Mouse (Mus musculus): ENCODE results near the gene Prkca. TPM values are rescaled to one million over a fixed set of nuclear protein-coding genes. Genes with fewer than 3 reads are reported as not detected.

The Prkca gene
- polyA plus RNA-seq, 1 experiment from 2014 or later, result 9.7 TPM

DNA sequence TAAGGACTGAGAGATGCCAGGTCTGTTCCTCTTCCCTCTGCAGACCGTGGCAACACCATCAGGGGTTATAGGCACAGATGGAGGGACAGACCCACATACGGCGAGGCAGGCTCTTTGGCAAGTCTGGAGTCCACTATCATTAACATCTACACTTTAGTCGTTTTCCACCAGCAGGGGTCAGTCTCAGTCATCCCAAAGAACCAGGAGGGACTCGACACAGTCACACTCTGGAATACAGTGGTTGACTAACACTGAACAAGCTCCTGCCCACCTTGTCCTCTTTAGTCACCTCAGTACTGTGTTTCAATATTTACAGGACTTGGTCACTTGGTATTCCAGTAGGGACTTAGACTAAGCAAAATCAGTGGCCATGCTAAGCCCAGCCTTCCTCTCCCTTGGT is 215.1 kb downstream of the Prkca start:
- Histone ChIP-seq H3K4me2 (replicated peaks) (no peak overlapping the region), H3K36me3 (no peaks in the 10 kb centered on the region), H3K4me1 (no peaks in the 10 kb centered on the region), H3K27me3 (no peaks in the 10 kb centered on the region), H3K9me3 (replicated peaks) (no peaks in the 10 kb centered on the region), H3K27ac (replicated peaks) (no peak overlapping the region), H3K4me3 (replicated peaks) (no peak overlapping the region), H3K9ac (no peak overlapping the region)
- ATAC-seq (ENCODE audit: insufficient number of reproducible peaks, low FRiP score, low TSS enrichment, low read depth), result no peak
- WGBS, result 33% methylated on average over 5 of the region's 5 CpGs

DNA sequence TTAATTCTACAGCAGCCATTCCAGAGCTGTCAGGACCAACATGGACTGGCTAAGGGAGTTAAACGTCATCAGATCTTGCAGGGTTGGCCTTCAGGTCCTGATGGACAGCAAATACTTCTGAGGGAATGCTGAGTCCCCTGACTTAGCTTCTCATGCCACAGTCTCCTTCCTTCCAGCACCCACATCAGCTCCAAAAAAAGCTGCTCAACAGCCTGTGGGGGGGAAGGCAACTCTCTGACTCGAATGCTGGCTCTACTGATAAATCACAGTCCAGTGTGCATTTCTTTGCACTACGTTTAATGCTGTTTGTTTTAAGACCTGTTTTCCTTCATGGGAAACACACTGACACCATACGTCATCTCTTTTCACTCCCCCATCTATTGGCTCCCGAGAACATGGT is 215.8 kb downstream of the Prkca start:
- Histone ChIP-seq H3K9me3 (replicated peaks) (no peaks in the 10 kb centered on the region), H3K27me3 (no peaks in the 10 kb centered on the region), H3K36me3 (no peaks in the 10 kb centered on the region), H3K4me2 (replicated peaks) (no peak overlapping the region), H3K27ac (replicated peaks) (no peak overlapping the region), H3K4me3 (replicated peaks) (no peak overlapping the region), H3K4me1 (no peaks in the 10 kb centered on the region), H3K9ac (no peak overlapping the region)
- 79% methylated on average over 5 of the region's 5 CpGs for WGBS
- ATAC-seq (ENCODE audit: insufficient number of reproducible peaks, low FRiP score, low TSS enrichment, low read depth), result no peak

GRCm38 (mm10) chr11:108122486-108122885 is 221.2 kb downstream of the Prkca start:
- Histone ChIP-seq H3K9me3 (replicated peaks) (no peaks in the 10 kb centered on the region), H3K27me3 (no peaks in the 10 kb centered on the region), H3K4me1 (peaks cover 9% of the 10 kb centered on the region; the same call in 1 of the 2 replicates), H3K36me3 (no peaks in the 10 kb centered on the region), H3K27ac (replicated peaks) (no peak overlapping the region), H3K4me3 (replicated peaks) (no peak overlapping the region), H3K4me2 (replicated peaks) (no peak overlapping the region), H3K9ac (no peak overlapping the region)
- ATAC-seq (ENCODE audit: insufficient number of reproducible peaks, low FRiP score, low TSS enrichment, low read depth), result no peak
- 62% methylated on average over 7 of the region's 7 CpGs for WGBS

- Histone ChIP-seq H3K9ac (no peak overlapping the region), H3K27me3 (no peaks in the 10 kb centered on the region), H3K4me1 (peaks cover 9% of the 10 kb centered on the region; the same call in 1 of the 2 replicates), H3K27ac (replicated peaks) (no peak overlapping the region), H3K4me2 (replicated peaks) (no peak overlapping the region), H3K36me3 (no peaks in the 10 kb centered on the region), H3K9me3 (replicated peaks) (no peaks in the 10 kb centered on the region), H3K4me3 (replicated peaks) (no peak overlapping the region)
- ATAC-seq (ENCODE audit: insufficient number of reproducible peaks, low FRiP score, low TSS enrichment, low read depth), result no peak
- 74% methylated on average over 5 of the region's 5 CpGs for whole genome bisulfite sequencing
Measured at GRCm38 (mm10) chr11:108120708-108121107, 223.0 kb downstream of the Prkca start.

DNA sequence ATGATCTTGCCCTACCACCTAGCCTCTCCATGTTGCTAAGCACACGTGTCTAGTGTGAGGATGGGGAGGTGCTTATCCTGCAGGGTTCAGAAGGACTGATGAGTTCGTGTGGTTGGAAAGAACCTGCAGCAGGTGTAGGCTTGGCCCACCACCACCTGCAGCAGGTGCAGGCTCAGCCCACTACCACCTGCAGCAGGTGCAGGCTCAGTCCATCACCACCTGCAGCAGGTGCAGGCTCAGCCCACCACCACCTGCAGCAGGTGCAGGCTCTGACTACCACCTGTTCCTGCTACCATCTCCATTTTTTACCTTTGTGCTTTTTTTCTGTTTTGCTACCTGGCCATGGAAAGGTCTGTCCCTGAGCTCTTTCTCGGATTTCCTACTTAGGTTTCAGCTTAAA is 223.9 kb downstream of the Prkca start:
- ATAC-seq (ENCODE audit: insufficient number of reproducible peaks, low FRiP score, low TSS enrichment, low read depth), result no peak
- Histone ChIP-seq H3K4me1 (peaks cover 9% of the 10 kb centered on the region; the same call in 1 of the 2 replicates), H3K27me3 (no peaks in the 10 kb centered on the region), H3K9ac (no peak overlapping the region), H3K9me3 (replicated peaks) (no peaks in the 10 kb centered on the region), H3K36me3 (no peaks in the 10 kb centered on the region), H3K4me3 (replicated peaks) (no peak overlapping the region), H3K27ac (replicated peaks) (no peak overlapping the region), H3K4me2 (replicated peaks) (no peak overlapping the region)
- WGBS, result 71% methylated on average over 3 of the region's 3 CpGs

GRCm38 (mm10) chr11:108118814-108119213 is 224.9 kb downstream of the Prkca start:
- Histone ChIP-seq H3K4me3 (replicated peaks) (no peak overlapping the region), H3K4me1 (peaks cover 9% of the 10 kb centered on the region; the same call in 1 of the 2 replicates), H3K27me3 (no peaks in the 10 kb centered on the region), H3K36me3 (no peaks in the 10 kb centered on the region), H3K4me2 (replicated peaks) (no peak overlapping the region), H3K27ac (replicated peaks) (no peak overlapping the region), H3K9me3 (replicated peaks) (no peaks in the 10 kb centered on the region), H3K9ac (no peak overlapping the region)
- 73% methylated on average over 2 of the region's 2 CpGs for WGBS
- no peak for ATAC-seq (ENCODE audit: insufficient number of reproducible peaks, low FRiP score, low TSS enrichment, low read depth)

GRCm38 (mm10) chr11:108118221-108118620 is 225.5 kb downstream of the Prkca start:
- H3K4me3 ChIP-seq (replicated peaks), result no peak overlapping the region
- H3K36me3 ChIP-seq, result no peaks in the 10 kb centered on the region
- peaks cover 9% of the 10 kb centered on the region; the same call in 1 of the 2 replicates for H3K4me1 ChIP-seq
- H3K9me3 ChIP-seq (replicated peaks), result no peaks in the 10 kb centered on the region
- no peak overlapping the region for H3K4me2 ChIP-seq (replicated peaks)
- H3K9ac ChIP-seq, result no peak overlapping the region
- 89% methylated on average over 5 of the region's 5 CpGs for WGBS
- no peaks in the 10 kb centered on the region for H3K27me3 ChIP-seq
- H3K27ac ChIP-seq (replicated peaks), result no peak overlapping the region
- no peak for ATAC-seq (ENCODE audit: insufficient number of reproducible peaks, low FRiP score, low TSS enrichment, low read depth)

DNA sequence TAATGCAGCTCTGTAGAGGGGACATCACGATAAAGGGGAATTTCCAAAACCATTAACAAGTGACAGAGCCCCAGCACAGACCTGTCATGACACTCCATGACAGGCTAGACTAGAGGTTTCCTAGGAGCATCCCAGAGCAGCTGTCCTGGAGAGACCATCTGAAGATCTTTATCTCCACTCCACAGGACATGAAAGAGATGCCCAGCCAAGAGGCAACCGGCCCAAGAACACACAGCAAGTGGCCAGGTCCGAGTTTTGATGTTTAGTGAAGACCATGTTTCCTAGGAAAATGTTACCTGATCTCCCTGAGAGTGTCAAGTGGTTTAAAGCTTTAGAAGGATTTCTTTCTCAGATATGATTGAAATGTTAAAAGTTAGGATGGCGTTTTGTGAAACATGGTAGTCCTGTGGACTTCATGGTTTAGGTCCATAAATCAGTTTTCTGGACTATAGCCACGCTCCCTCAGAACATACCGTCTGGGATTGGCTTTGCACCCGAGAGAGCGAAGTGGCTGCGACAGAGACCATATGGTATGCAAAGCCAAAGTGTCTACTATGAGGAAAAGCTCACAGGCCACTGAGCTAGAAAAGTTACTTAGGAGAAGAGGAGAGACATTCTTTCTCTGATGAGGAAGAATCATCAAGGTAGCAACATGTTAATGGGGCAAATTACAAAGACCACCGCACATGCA is 226.2 kb downstream of the Prkca start:
- Histone ChIP-seq H3K36me3 (no peaks in the 10 kb centered on the region), H3K27ac (replicated peaks) (no peak overlapping the region), H3K4me1 (peaks cover 9% of the 10 kb centered on the region; the same call in 1 of the 2 replicates), H3K4me3 (replicated peaks) (no peak overlapping the region), H3K27me3 (no peaks in the 10 kb centered on the region), H3K9ac (no peak overlapping the region), H3K4me2 (replicated peaks) (no peak overlapping the region), H3K9me3 (replicated peaks) (no peaks in the 10 kb centered on the region)
- ATAC-seq (ENCODE audit: insufficient number of reproducible peaks, low FRiP score, low TSS enrichment, low read depth), result no peak
- WGBS, result 77% methylated on average over 10 of the region's 10 CpGs

GRCm38 (mm10) chr11:108114091-108114490 is 229.6 kb downstream of the Prkca start:
- H3K4me1 ChIP-seq, result no peaks in the 10 kb centered on the region
- H3K36me3 ChIP-seq, result no peaks in the 10 kb centered on the region
- no peak overlapping the region for H3K4me2 ChIP-seq (replicated peaks)
- WGBS, result 80% methylated on average over 3 of the region's 3 CpGs
- H3K27ac ChIP-seq (replicated peaks), result no peak overlapping the region
- H3K9ac ChIP-seq, result no peak overlapping the region
- ATAC-seq (ENCODE audit: insufficient number of reproducible peaks, low FRiP score, low TSS enrichment, low read depth), result no peak
- no peak overlapping the region for H3K4me3 ChIP-seq (replicated peaks)
- no peaks in the 10 kb centered on the region for H3K27me3 ChIP-seq
- H3K9me3 ChIP-seq (replicated peaks), result no peaks in the 10 kb centered on the region

GRCm38 (mm10) chr11:108112437-108112836 is 231.3 kb downstream of the Prkca start:
- no peak overlapping the region for H3K9ac ChIP-seq
- no peak overlapping the region for H3K27ac ChIP-seq (replicated peaks)
- no peak overlapping the region for H3K4me2 ChIP-seq (replicated peaks)
- H3K4me1 ChIP-seq, result no peaks in the 10 kb centered on the region
- H3K9me3 ChIP-seq (replicated peaks), result no peaks in the 10 kb centered on the region
- no peaks in the 10 kb centered on the region for H3K27me3 ChIP-seq
- no peak for ATAC-seq (ENCODE audit: insufficient number of reproducible peaks, low FRiP score, low TSS enrichment, low read depth)
- no peaks in the 10 kb centered on the region for H3K36me3 ChIP-seq
- H3K4me3 ChIP-seq (replicated peaks), result no peak overlapping the region
- WGBS, result 21% methylated on average over 3 of the region's 3 CpGs

- no peak for ATAC-seq (ENCODE audit: insufficient number of reproducible peaks, low FRiP score, low TSS enrichment, low read depth)
- no peak overlapping the region for H3K4me3 ChIP-seq (replicated peaks)
- H3K27ac ChIP-seq (replicated peaks), result no peak overlapping the region
Measured at GRCm38 (mm10) chr11:108104085-108104484, 239.6 kb downstream of the Prkca start.

More at GRCm38 (mm10) chr11:108104085-108104484, 239.6 kb downstream of the Prkca start:
- no peaks in the 10 kb centered on the region for H3K36me3 ChIP-seq
- 78% methylated on average over 6 of the region's 6 CpGs for WGBS
- H3K9ac ChIP-seq, result no peak overlapping the region
- H3K4me1 ChIP-seq, result no peaks in the 10 kb centered on the region
- no peak overlapping the region for H3K4me2 ChIP-seq (replicated peaks)
- no peaks in the 10 kb centered on the region for H3K9me3 ChIP-seq (replicated peaks)
- no peaks in the 10 kb centered on the region for H3K27me3 ChIP-seq
